12 mouse cellular contexts compared by ENCODE assay signal in genomic region chr10:50891876-50892711, GRCm38 (mm10). TPM values are rescaled to one million over a fixed set of nuclear protein-coding genes. Genes with fewer than 3 reads are reported as not detected.
DNase-seq lines count a peak whose midpoint lies in the region; ATAC-seq and TF ChIP-seq lines count a peak whose summit lies in the region.
"Had no signal": no experiment of that assay in that cellular context is flagged by ENCODE, and none has a peak within 500 bp of the region (broad histone marks: within the 10 kb centered on the region; RNA-seq: fewer than 3 reads in every experiment).

No protein-coding gene starts in this region.

- peak overlapping the region; percentile 18; the same call in 1 of the 2 replicates for H3K4me3 ChIP-seq in heart, embryonic 10.5 days
- H3K4me3 ChIP-seq in midbrain, embryonic 10.5 days = peak overlapping the region; percentile 59
- no peak overlapping the region for H3K4me3 ChIP-seq in midbrain, postnatal 0 days (ENCODE audit: low read depth, low read length)
- peak overlapping the region; percentile 58 for H3K4me3 ChIP-seq in kidney, embryonic 15.5 days (replicated peaks)
- H3K4me3 ChIP-seq in neural tube, embryonic 11.5 days (ENCODE audit: low read depth, low read length) = no peak overlapping the region

- H3K9me3 ChIP-seq in heart, embryonic 10.5 days = no peaks in the 10 kb centered on the region
- H3K9me3 ChIP-seq in midbrain, embryonic 10.5 days (replicated peaks) = no peaks in the 10 kb centered on the region
- H3K9me3 ChIP-seq in midbrain, postnatal 0 days (ENCODE audit: low read length) = no peaks in the 10 kb centered on the region
- no peaks in the 10 kb centered on the region for H3K9me3 ChIP-seq in kidney, embryonic 15.5 days (replicated peaks)
- no peaks in the 10 kb centered on the region for H3K9me3 ChIP-seq in neural tube, embryonic 11.5 days (ENCODE audit: control insufficient read depth, low read length)

- H3K9ac ChIP-seq in midbrain, postnatal 0 days (replicated peaks; ENCODE audit: low read length, poor library complexity, severe bottlenecking) = no peak overlapping the region
- H3K9ac ChIP-seq in kidney, embryonic 15.5 days = 0 out of 2 replicates have a peak overlapping the region, but pooled peaks have one; percentile 2
- no peak overlapping the region for H3K9ac ChIP-seq in neural tube, embryonic 11.5 days (ENCODE audit: low read length)

- H3K36me3 ChIP-seq in heart, embryonic 10.5 days = no peaks in the 10 kb centered on the region
- no peaks in the 10 kb centered on the region for H3K36me3 ChIP-seq in midbrain, embryonic 10.5 days
- H3K36me3 ChIP-seq in midbrain, postnatal 0 days (ENCODE audit: insufficient read depth, low read length) = no peaks in the 10 kb centered on the region
- no peaks in the 10 kb centered on the region for H3K36me3 ChIP-seq in kidney, embryonic 15.5 days
- H3K36me3 ChIP-seq in neural tube, embryonic 11.5 days (ENCODE audit: control insufficient read depth, insufficient read depth, low read length) = no peaks in the 10 kb centered on the region

- under 1% methylated on average over 26 of the region's 26 CpGs for WGBS in heart, embryonic 10.5 days
- under 1% methylated on average over 26 of the region's 26 CpGs for WGBS in midbrain, embryonic 10.5 days
- under 1% methylated on average over 26 of the region's 26 CpGs for WGBS in midbrain, postnatal 0 days
- WGBS in kidney, embryonic 15.5 days = 1% methylated on average over 26 of the region's 26 CpGs
- WGBS in neural tube, embryonic 11.5 days = under 1% methylated on average over 26 of the region's 26 CpGs

- no peak overlapping the region for H3K4me2 ChIP-seq in midbrain, postnatal 0 days (ENCODE audit: low read depth, low read length, poor library complexity, severe bottlenecking)
- peak overlapping the region; percentile 82 for H3K4me2 ChIP-seq in kidney, embryonic 15.5 days
- peak overlapping the region; percentile 14; the same call in 1 of the 2 replicates for H3K4me2 ChIP-seq in neural tube, embryonic 11.5 days (ENCODE audit: low read depth)

- H3K27me3 ChIP-seq in heart, embryonic 10.5 days (ENCODE audit: insufficient read depth, poor library complexity, severe bottlenecking) = peaks cover 89% of the 10 kb centered on the region
- peaks cover 100% of the 10 kb centered on the region for H3K27me3 ChIP-seq in midbrain, embryonic 10.5 days (ENCODE audit: low read depth, poor library complexity, severe bottlenecking)
- H3K27me3 ChIP-seq in midbrain, postnatal 0 days (ENCODE audit: insufficient read depth, low read length) = peaks cover 72% of the 10 kb centered on the region
- H3K27me3 ChIP-seq in kidney, embryonic 15.5 days = peaks cover 90% of the 10 kb centered on the region
- peaks cover 78% of the 10 kb centered on the region for H3K27me3 ChIP-seq in neural tube, embryonic 11.5 days (ENCODE audit: control insufficient read depth, insufficient read depth, low read length)

- ATAC-seq in midbrain, postnatal 0 days (ENCODE audit: low FRiP score) = no peak
- no peak for ATAC-seq in kidney, embryonic 15.5 days (replicated peaks; ENCODE audit: low FRiP score)
- no peak for ATAC-seq in neural tube, embryonic 11.5 days (ENCODE audit: insufficient read depth, low FRiP score, low TSS enrichment)
- no peak for ATAC-seq in erythroblast, adult 5-6 weeks (replicated peaks; ENCODE audit: low FRiP score, poor library complexity, severe bottlenecking)

- TF ChIP-seq CTCF in midbrain, postnatal 0 days (IDR thresholded peaks at IDR 0.05) = no peak

- no peak for DNase-seq in heart, embryonic 10.5 days (ENCODE audit: low spot score)
- DNase-seq in heart, adult 9 months (ENCODE audit: low spot score in 2 of 2) = no peak
- peak; percentile 67 for DNase-seq in midbrain, embryonic 10.5 days (ENCODE audit: low spot score)
- DNase-seq in midbrain, postnatal 0 days (ENCODE audit: low spot score) = no peak
- peak; percentile 40 for DNase-seq in neural tube, embryonic 11.5 days (ENCODE audit: low spot score)
- no peak for DNase-seq in right cerebral cortex, postnatal 25 days
- DNase-seq: adrenal gland, postnatal 14 days; cerebellum, adult 8-10 months; heart, adult 11 months had no signal

- peaks cover 18% of the 10 kb centered on the region for H3K4me1 ChIP-seq in heart, embryonic 10.5 days
- H3K4me1 ChIP-seq in midbrain, embryonic 10.5 days = peaks cover 35% of the 10 kb centered on the region
- H3K4me1 ChIP-seq in midbrain, postnatal 0 days (ENCODE audit: insufficient read depth, low read length) = 0 out of 2 replicates have a peak, but pooled peaks cover 6% of the 10 kb centered on the region
- peaks cover 27% of the 10 kb centered on the region for H3K4me1 ChIP-seq in kidney, embryonic 15.5 days
- peaks cover 8% of the 10 kb centered on the region for H3K4me1 ChIP-seq in neural tube, embryonic 11.5 days (ENCODE audit: control insufficient read depth, insufficient read depth, low read length)

- H3K27ac ChIP-seq in heart, embryonic 10.5 days = no peak overlapping the region
- H3K27ac ChIP-seq in midbrain, embryonic 10.5 days (replicated peaks) = peak overlapping the region; percentile 23; the same call in 1 of the 2 replicates
- no peak overlapping the region for H3K27ac ChIP-seq in midbrain, postnatal 0 days (ENCODE audit: low read depth, low read length)
- peak overlapping the region; percentile 73 for H3K27ac ChIP-seq in kidney, embryonic 15.5 days
- no peak overlapping the region for H3K27ac ChIP-seq in neural tube, embryonic 11.5 days (ENCODE audit: low read depth, low read length)

RNA-seq across cellular contexts. Expression of gene Sim1, which starts 2.5 kb away (rescaled TPM):
- polyA plus RNA-seq in heart, embryonic 10.5 days (2016; fragmentation: Nextera tagmentation; extraction: Ambion mirVana) = 0.10 TPM in 1 of 2 replicates, not detected in the other
- 6.5 and 10.5 TPM in 2 replicates for polyA plus RNA-seq in midbrain, embryonic 10.5 days (2016; fragmentation: Nextera tagmentation; extraction: Ambion mirVana)
- total RNA-seq in midbrain, postnatal 0 days (2014; rRNA removed) = 1.6 and 2.5 TPM in 2 replicates
- 0.96 and 2.1 TPM in 2 replicates for polyA plus RNA-seq in midbrain, postnatal 0 days (2015; fragmentation: Nextera tagmentation; extraction: Ambion mirVana)
- polyA plus RNA-seq in kidney, embryonic 15.5 days (2015; fragmentation: Nextera tagmentation; extraction: Ambion mirVana) = 10.7 and 11.8 TPM in 2 replicates
- polyA plus RNA-seq in neural tube, embryonic 11.5 days (2014; fragmentation: Nextera tagmentation; extraction: Ambion mirVana) = 3.4 and 3.9 TPM in 2 replicates
- 0.42 TPM in 1 of 2 replicates, not detected in the other for total RNA-seq in erythroblast, adult 5-6 weeks (2015; ENCODE audit: low replicate concordance)
- total RNA-seq in erythroblast, adult 5-6 weeks (2017; ENCODE audit: low replicate concordance) = not detected in 2 replicates
- total RNA-seq: adrenal gland, postnatal 14 days; megakaryocyte, adult 5-6 weeks had no signal

Comparison
In these comparisons a context has a peak if more than half of its experiments do, and no peak if none do; other contexts are left out.
1. DNase-seq: peak in midbrain, embryonic 10.5 days (single experiment) and neural tube, embryonic 11.5 days (single experiment); none in heart, embryonic 10.5 days (single experiment), heart, adult 9 months (0 of 2), midbrain, postnatal 0 days (single experiment) and right cerebral cortex, postnatal 25 days (single experiment).
2. H3K27ac ChIP-seq: peak in midbrain, embryonic 10.5 days (single experiment) and kidney, embryonic 15.5 days (single experiment); none in heart, embryonic 10.5 days (single experiment), midbrain, postnatal 0 days (single experiment) and neural tube, embryonic 11.5 days (single experiment).
3. H3K4me3 ChIP-seq: peak in heart, embryonic 10.5 days (single experiment), midbrain, embryonic 10.5 days (single experiment) and kidney, embryonic 15.5 days (single experiment); none in midbrain, postnatal 0 days (single experiment) and neural tube, embryonic 11.5 days (single experiment).